Mouse (Mus musculus): ENCODE results near the gene Irf8. TPM values are rescaled to one million over a fixed set of nuclear protein-coding genes. Genes with fewer than 3 reads are reported as not detected.
"Not testable (repeated sequence)": the region's sequence is repeated elsewhere in the genome, so short reads cannot be mapped to it uniquely, and the experiment has no call there.

Irf8 gene
- polyA plus RNA-seq, 1 experiment from 2014 or later: 4.7 TPM

DNA sequence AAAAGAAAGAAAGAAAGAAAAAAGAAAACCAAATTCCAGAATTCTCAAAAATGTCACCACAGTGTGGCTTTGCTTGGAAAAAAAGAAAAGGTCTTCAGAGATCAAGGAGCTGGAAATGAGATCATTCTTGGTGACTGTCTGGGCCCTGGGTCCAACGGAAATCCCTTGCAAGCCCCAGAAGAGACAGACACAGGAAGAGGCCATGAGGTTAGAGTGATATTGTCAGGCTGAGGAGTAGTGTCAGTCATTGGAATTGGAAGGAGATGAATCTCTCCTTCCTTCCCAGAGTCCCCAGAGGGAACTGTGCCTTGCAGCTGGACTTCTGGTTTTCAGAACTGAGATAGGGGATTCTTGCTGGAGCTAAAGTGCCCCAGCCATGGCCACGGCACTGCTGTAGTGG lies 36.6 kb upstream of the Irf8 start:
- H3K36me3 ChIP-seq: no peaks in the 10 kb centered on the region
- no peaks in the 10 kb centered on the region for H3K9me3 ChIP-seq
- no peak overlapping the region for H3K27ac ChIP-seq (replicated peaks)
- no peak overlapping the region for H3K9ac ChIP-seq (replicated peaks)
- no peaks in the 10 kb centered on the region for H3K4me1 ChIP-seq
- H3K4me3 ChIP-seq: no peak overlapping the region
- ATAC-seq (ENCODE audit: low FRiP score, low read depth): no peak
- no peak overlapping the region for H3K4me2 ChIP-seq (replicated peaks)
- H3K27me3 ChIP-seq: peaks cover 7% of the 10 kb centered on the region; the same call in 1 of the 2 replicates
- WGBS: 74% methylated on average over 2 of the region's 2 CpGs

DNA sequence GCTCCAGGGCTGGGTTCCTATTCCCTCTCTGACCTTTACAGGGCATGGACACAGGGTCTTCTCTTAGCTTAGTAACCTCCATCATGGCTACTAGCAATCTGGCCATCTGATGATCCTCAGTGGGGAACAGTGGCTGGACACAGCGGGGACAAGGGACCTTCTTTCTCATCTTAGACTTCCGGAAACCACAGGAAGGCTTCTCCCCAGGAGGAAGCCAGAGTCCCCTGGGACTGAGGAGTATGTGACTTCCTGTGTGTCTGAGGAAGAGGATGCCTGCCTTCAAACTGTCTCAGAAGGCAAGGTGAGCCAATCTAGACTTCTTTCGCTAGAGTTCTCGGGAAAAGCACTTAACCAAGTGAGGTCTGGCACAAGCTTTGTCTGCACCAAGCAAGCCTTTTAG lies 36.1 kb upstream of the Irf8 start:
- H3K36me3 ChIP-seq: no peaks in the 10 kb centered on the region
- no peaks in the 10 kb centered on the region for H3K4me1 ChIP-seq
- WGBS: 81% methylated on average over 4 of the region's 4 CpGs
- ATAC-seq (ENCODE audit: low FRiP score, low read depth): no peak
- no peak overlapping the region for H3K4me2 ChIP-seq (replicated peaks)
- no peak overlapping the region for H3K9ac ChIP-seq (replicated peaks)
- H3K9me3 ChIP-seq: no peaks in the 10 kb centered on the region
- no peak overlapping the region for H3K4me3 ChIP-seq
- no peak overlapping the region for H3K27ac ChIP-seq (replicated peaks)
- H3K27me3 ChIP-seq: peaks cover 7% of the 10 kb centered on the region; the same call in 1 of the 2 replicates

DNA sequence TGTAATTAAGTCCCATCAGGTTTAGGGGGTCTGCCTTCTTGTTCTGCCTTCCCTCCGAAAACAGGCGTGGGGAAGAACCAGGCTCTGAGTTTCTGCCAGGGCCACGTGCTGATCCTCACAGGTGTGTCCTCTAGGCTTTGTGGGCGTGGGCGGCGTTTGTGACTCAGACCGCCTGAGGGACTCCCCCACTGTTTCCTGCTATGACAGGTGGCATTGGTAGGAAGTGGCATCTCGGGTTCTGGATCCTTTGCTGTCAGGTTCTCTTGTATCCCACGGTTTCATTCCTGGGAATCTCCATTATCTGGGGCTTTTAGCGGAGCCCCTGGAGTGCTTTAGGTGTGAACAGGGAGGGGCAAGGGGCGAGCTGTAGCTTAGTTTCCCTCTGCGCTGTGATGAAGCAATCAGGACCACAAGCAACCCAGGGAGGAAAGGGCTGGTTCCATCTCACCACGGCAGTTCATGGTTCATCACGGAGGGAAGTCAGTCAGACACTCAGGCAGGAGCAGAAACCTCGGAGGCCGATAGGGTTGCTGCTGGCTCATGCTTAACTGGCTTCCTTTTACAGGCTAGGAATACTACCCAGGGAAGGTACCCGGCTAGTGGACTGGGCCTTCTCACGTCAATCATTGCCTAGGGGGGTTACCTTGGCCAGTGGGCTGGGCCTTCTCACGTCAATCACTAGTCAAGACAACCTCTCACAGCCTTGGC lies 34.2 kb upstream of the Irf8 start:
- H3K27ac ChIP-seq (replicated peaks): no peak overlapping the region
- H3K27me3 ChIP-seq: peaks cover 7% of the 10 kb centered on the region; the same call in 1 of the 2 replicates
- H3K4me1 ChIP-seq: no peaks in the 10 kb centered on the region
- no peak overlapping the region for H3K4me3 ChIP-seq
- no peaks in the 10 kb centered on the region for H3K36me3 ChIP-seq
- 73% methylated on average over 19 of the region's 19 CpGs for WGBS
- no peaks in the 10 kb centered on the region for H3K9me3 ChIP-seq
- no peak overlapping the region for H3K4me2 ChIP-seq (replicated peaks)
- ATAC-seq (ENCODE audit: low FRiP score, low read depth): no peak
- no peak overlapping the region for H3K9ac ChIP-seq (replicated peaks)

DNA sequence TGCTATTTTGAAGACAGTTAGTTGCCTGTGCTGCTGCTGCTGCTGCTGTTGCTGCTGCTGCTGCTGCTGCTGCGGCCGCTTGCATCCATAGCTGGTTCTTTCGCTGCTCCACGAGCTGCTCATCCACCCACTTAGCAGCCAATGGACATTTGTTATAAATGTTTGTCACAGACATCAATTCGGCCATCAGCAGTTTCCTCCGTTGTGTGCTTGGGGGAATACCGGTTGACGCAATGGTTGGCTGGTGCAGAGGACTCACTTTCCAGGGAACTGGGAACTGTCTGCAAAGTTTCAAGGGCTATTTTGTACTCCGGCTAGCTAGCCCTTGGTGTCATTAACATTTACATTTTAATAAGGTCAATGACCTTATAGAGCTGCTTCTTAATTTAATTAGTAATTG lies 32.0 kb upstream of the Irf8 start:
- peaks cover 7% of the 10 kb centered on the region; the same call in 1 of the 2 replicates for H3K27me3 ChIP-seq
- no peak overlapping the region for H3K4me3 ChIP-seq
- no peaks in the 10 kb centered on the region for H3K9me3 ChIP-seq
- WGBS: 84% methylated on average over 9 of the region's 9 CpGs
- ATAC-seq (ENCODE audit: low FRiP score, low read depth): no peak
- H3K4me1 ChIP-seq: no peaks in the 10 kb centered on the region
- no peak overlapping the region for H3K9ac ChIP-seq (replicated peaks)
- H3K4me2 ChIP-seq (replicated peaks): no peak overlapping the region
- no peaks in the 10 kb centered on the region for H3K36me3 ChIP-seq
- H3K27ac ChIP-seq (replicated peaks): no peak overlapping the region

DNA sequence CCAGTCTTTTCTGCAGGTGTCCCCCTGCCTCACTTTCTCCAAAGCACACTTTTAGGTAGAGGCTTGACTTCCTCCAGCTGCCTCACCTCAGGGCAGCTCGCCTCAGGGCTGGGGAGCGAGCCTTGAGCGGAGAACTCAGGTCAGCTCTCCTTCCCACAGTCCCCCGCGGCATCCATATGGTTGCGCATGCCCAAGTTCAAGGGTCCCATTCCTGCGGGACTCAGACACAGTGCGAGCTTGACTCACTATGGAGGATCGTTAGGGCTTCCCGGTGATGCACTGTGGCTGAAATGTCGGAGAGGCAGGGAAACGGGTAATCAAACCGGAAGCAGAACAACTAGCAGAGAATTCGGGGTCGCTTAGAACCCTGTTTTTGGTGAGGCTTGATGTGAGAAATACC lies 31.0 kb upstream of the Irf8 start:
- H3K36me3 ChIP-seq: no peaks in the 10 kb centered on the region
- no peak overlapping the region for H3K4me3 ChIP-seq
- ATAC-seq (ENCODE audit: low FRiP score, low read depth): no peak
- H3K9ac ChIP-seq (replicated peaks): no peak overlapping the region
- H3K27me3 ChIP-seq: peaks cover 3% of the 10 kb centered on the region; the same call in 1 of the 2 replicates
- 86% methylated on average over 15 of the region's 15 CpGs for WGBS
- no peaks in the 10 kb centered on the region for H3K4me1 ChIP-seq
- H3K9me3 ChIP-seq: no peaks in the 10 kb centered on the region
- no peak overlapping the region for H3K4me2 ChIP-seq (replicated peaks)
- H3K27ac ChIP-seq (replicated peaks): no peak overlapping the region

DNA sequence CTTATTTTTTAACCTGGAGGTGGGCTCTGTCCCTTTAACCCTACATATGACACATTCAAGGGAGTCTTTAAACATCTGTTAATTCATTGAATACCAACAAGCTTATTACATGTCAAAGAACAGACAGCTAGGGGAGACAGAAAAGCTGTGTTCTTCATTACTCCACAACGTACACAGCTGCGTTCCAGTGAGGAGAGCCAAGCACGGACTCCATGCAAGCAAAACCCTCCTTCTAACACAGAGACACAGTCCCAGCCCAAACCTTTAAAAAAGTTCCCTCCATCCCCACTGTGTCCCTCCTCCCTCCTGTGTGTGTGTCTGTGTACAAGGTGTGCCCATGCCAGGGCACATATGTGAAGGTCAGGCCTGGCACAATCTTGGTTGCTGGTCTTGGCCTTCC lies 30.0 kb upstream of the Irf8 start:
- Histone ChIP-seq H3K9ac (replicated peaks) (no peak overlapping the region), H3K27me3 (peaks cover 3% of the 10 kb centered on the region; the same call in 1 of the 2 replicates), H3K4me3 (no peak overlapping the region), H3K4me2 (replicated peaks) (no peak overlapping the region), H3K4me1 (no peaks in the 10 kb centered on the region), H3K9me3 (no peaks in the 10 kb centered on the region), H3K36me3 (no peaks in the 10 kb centered on the region), H3K27ac (replicated peaks) (no peak overlapping the region)
- 81% methylated on average over 3 of the region's 3 CpGs for WGBS
- no peak for ATAC-seq (ENCODE audit: low FRiP score, low read depth)

DNA sequence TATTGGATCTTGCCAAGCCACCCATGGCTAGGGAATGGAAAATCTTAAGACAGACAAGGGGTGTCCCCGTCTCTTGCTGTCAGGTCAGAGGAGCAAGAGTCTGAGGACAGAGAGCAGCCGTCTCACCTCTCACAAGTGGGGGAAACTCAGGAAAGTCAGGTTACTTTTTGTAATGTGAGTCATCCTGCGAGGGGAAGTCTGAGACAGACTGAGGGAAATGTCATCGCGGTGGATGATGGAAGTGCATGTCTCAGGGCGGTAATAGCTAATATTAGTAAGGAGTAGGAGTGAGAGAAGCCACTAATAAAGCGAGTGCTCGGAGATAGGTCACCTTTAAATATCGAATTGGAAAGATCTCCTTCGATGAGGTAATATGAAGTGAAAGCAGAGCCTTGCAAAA lies 27.0 kb upstream of the Irf8 start:
- WGBS: 91% methylated on average over 10 of the region's 10 CpGs
- no peak overlapping the region for H3K4me3 ChIP-seq
- no peaks in the 10 kb centered on the region for H3K36me3 ChIP-seq
- no peaks in the 10 kb centered on the region for H3K4me1 ChIP-seq
- no peak overlapping the region for H3K27ac ChIP-seq (replicated peaks)
- no peak overlapping the region for H3K4me2 ChIP-seq (replicated peaks)
- no peak for ATAC-seq (ENCODE audit: low FRiP score, low read depth)
- H3K9me3 ChIP-seq: no peaks in the 10 kb centered on the region
- H3K27me3 ChIP-seq: 0 out of 2 replicates have a peak, but pooled peaks cover under 1% of the 10 kb centered on the region
- no peak overlapping the region for H3K9ac ChIP-seq (replicated peaks)

DNA sequence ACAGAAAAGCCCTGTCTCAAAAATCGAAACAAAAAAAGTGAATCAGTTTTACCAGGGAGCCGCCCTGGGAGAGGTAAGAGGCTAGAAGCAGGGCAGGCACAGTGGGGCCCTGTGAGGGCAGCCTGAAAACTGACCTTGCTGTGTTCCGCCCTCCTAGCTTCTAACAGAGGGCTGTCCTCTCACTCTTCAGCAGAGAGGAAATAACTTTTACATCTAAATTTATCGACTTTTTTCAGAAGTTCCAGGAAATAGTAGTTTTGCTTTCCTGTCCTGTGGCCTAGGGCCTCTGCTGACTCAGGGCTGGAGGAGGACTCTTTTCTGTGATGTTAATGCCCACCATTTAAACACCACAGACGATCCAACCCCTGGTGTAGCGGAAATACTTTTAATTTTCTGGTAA lies 21.0 kb upstream of the Irf8 start:
- Histone ChIP-seq H3K4me2 (replicated peaks) (no peak overlapping the region), H3K4me3 (no peak overlapping the region), H3K36me3 (no peaks in the 10 kb centered on the region), H3K9me3 (no peaks in the 10 kb centered on the region), H3K27ac (replicated peaks) (no peak overlapping the region), H3K27me3 (no peaks in the 10 kb centered on the region), H3K4me1 (no peaks in the 10 kb centered on the region), H3K9ac (replicated peaks) (no peak overlapping the region)
- ATAC-seq (ENCODE audit: low FRiP score, low read depth): no peak
- 85% methylated on average over 6 of the region's 6 CpGs for WGBS

DNA sequence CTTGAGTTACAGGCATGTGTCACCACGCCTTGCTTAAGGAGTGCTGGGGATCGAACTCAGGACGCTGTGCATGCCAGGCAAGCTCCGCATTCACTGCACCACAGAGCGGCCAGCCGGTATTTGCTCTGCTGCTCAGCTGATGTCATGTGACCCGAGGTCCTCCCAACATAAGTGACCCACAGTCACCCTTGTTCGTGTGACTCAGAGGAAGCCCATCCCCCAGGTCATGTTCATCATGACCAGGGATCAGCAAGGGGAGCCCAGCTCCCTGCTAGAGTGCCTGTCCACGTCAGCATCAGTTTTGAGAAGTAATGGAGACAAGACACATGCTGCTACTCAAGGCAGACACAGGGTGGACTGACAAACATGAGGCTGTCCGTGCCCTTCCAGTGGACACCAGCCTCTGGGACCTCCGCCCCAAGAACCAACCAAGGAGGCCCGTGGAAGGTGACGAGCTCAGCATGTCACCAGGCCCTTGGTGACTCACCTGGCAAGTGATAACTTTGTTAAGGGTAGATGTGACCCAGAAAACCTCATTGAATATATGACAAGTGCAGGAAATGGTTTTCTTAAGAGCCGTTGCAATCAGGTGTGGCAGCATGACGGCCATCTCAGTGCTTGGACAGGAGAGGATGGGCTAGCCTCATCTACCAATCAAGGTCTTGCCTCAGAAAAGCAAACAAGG lies 20.0 kb upstream of the Irf8 start:
- H3K27me3 ChIP-seq: no peaks in the 10 kb centered on the region
- 80% methylated on average over 15 of the region's 15 CpGs for WGBS
- H3K4me3 ChIP-seq: no peak overlapping the region

DNA sequence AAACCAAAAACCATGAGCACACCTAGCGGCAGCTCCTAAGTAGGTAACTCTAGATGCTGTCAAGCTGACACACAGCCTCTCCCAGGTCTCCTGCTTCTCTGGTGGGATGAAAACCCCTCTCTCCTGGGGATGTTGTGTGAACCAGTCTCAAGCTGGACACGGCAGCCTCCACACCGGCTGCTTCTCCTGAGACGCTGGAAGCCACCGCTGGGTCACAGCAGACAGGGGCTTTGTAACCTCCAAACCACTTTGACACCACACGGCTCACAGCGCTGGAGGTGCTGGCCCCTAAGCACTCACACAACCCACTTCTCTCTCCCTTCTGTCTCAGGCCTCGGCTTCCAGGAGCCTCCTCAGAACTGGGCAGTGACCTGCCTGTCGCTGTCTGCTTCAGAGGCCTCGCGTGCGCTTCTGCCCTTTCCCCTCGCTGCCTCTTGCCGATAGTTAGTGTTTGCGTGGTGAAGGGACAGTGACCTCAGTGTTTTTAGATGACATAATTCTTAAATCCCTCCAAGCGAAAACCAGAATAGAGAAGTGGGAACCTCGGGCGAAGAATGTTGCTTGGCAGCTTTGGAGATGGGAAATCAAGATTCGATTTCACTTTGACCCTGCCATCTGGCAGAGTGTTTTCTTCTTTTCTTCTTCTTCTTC lies 16.4 kb upstream of the Irf8 start:
- no peaks in the 10 kb centered on the region for H3K36me3 ChIP-seq
- 76% methylated on average over 19 of the region's 19 CpGs for WGBS
- H3K4me2 ChIP-seq (replicated peaks): no peak overlapping the region
- ATAC-seq (ENCODE audit: low FRiP score, low read depth): no peak
- no peak overlapping the region for H3K4me3 ChIP-seq
- H3K4me1 ChIP-seq: no peaks in the 10 kb centered on the region
- no peak overlapping the region for H3K27ac ChIP-seq (replicated peaks)
- H3K27me3 ChIP-seq: no peaks in the 10 kb centered on the region
- H3K9ac ChIP-seq (replicated peaks): no peak overlapping the region
- H3K9me3 ChIP-seq: no peaks in the 10 kb centered on the region

More for the DNA sequence above, 20.0 kb upstream of the Irf8 start:
- H3K4me1 ChIP-seq: no peaks in the 10 kb centered on the region
- H3K9ac ChIP-seq (replicated peaks): no peak overlapping the region
- H3K36me3 ChIP-seq: no peaks in the 10 kb centered on the region
- ATAC-seq (ENCODE audit: low FRiP score, low read depth): no peak
- H3K4me2 ChIP-seq (replicated peaks): no peak overlapping the region
- H3K27ac ChIP-seq (replicated peaks): no peak overlapping the region
- H3K9me3 ChIP-seq: no peaks in the 10 kb centered on the region

DNA sequence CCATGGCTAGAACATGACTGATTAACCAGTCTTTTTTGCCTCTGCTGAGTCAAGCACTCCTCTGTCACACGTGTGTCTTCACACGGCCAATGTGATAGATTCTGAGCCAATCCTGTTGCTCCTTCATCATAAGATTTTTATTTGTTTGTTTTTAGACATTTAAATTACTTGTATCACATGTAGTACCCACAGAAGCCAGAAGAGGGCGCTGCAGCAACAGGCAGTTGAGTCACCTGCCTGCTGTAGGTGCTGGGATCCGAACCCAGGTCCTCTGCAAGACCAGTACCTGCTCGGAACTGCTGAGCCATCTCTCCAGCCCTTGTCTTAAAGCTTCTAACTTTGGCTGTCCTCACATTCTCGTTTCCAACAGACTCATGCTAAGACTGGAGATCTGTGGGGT lies 13.1 kb upstream of the Irf8 start:
- H3K4me1 ChIP-seq: no peaks in the 10 kb centered on the region
- H3K27ac ChIP-seq (replicated peaks): no peak overlapping the region
- no peak overlapping the region for H3K9ac ChIP-seq (replicated peaks)
- ATAC-seq (ENCODE audit: low FRiP score, low read depth): no peak
- H3K4me2 ChIP-seq (replicated peaks): no peak overlapping the region
- H3K4me3 ChIP-seq: no peak overlapping the region
- WGBS: 67% methylated on average over 6 of the region's 6 CpGs
- no peaks in the 10 kb centered on the region for H3K9me3 ChIP-seq
- H3K27me3 ChIP-seq: no peaks in the 10 kb centered on the region
- no peaks in the 10 kb centered on the region for H3K36me3 ChIP-seq

DNA sequence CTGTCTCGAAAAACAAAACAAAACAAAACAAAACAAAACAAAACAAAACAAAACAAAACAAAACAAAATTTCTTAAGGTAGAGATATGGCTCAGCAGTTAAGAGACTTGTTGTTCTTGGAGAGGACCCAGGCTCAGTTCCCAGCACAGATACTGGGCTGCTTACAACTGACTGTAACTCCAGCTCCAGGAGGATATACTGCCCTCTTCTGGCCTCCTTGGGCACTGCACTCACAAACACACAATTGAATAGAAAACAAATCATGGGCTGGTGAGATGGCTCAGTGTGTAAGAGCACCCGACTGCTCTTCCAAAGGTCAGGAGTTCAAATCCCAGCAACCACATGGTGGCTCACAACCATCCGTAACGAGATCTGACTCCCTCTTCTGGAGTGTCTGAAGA lies 12.1 kb upstream of the Irf8 start:
- not testable (repeated sequence) for H3K4me3 ChIP-seq; H3K9me3 ChIP-seq; H3K4me1 ChIP-seq; ATAC-seq (ENCODE audit: low FRiP score, low read depth); H3K4me2 ChIP-seq (replicated peaks); H3K27ac ChIP-seq (replicated peaks); H3K27me3 ChIP-seq; H3K9ac ChIP-seq (replicated peaks); H3K36me3 ChIP-seq
- 89% methylated on average over 4 of the region's 4 CpGs for WGBS

All from midbrain, embryonic 12.5 days (tissue).